Mouse (Mus musculus) gastrocnemius, postnatal 4 days (tissue): Measurements from ENCODE around the gene Cep63. TPM values are rescaled to one million over a fixed set of nuclear protein-coding genes. Genes with fewer than 3 reads are reported as not detected.

ENCODE experiments used
- DNase-seq, 2 experiments: peaks; one replicate each; pipeline ENCODE4 v3.0.0; 2021 to 2022; ENCODE audit warnings: low spot score in 2 of 2, mixed read lengths in 2 of 2
- long read RNA-seq, 2 experiments: library from polyadenylated mRNA; stranded (forward); transcript quantifications; one replicate each; pipeline ENCODE4 v2.0.0; 2021
- total RNA-seq, 2 experiments: library from RNA; stranded (reverse); gene quantifications; 2 replicates each; pipeline ENCODE4 v1.2.3; 2021

Gene Cep63
- 10 to 100 TPM; 41.1 to 43.7 TPM for total RNA-seq
- long read RNA-seq, experiment 1, full-length matches to known transcripts = 24 of 45 reads
- long read RNA-seq, experiment 1, partial matches to known transcripts = 4 of 45 reads
- long read RNA-seq, experiment 1, other reads (novel, unspliced or antisense) = 17 of 45 reads
- long read RNA-seq, experiment 2, full-length matches to known transcripts = 24 of 56 reads
- long read RNA-seq, experiment 2, partial matches to known transcripts = 6 of 56 reads
- long read RNA-seq, experiment 2, other reads (novel, unspliced or antisense) = 26 of 56 reads

DNA sequence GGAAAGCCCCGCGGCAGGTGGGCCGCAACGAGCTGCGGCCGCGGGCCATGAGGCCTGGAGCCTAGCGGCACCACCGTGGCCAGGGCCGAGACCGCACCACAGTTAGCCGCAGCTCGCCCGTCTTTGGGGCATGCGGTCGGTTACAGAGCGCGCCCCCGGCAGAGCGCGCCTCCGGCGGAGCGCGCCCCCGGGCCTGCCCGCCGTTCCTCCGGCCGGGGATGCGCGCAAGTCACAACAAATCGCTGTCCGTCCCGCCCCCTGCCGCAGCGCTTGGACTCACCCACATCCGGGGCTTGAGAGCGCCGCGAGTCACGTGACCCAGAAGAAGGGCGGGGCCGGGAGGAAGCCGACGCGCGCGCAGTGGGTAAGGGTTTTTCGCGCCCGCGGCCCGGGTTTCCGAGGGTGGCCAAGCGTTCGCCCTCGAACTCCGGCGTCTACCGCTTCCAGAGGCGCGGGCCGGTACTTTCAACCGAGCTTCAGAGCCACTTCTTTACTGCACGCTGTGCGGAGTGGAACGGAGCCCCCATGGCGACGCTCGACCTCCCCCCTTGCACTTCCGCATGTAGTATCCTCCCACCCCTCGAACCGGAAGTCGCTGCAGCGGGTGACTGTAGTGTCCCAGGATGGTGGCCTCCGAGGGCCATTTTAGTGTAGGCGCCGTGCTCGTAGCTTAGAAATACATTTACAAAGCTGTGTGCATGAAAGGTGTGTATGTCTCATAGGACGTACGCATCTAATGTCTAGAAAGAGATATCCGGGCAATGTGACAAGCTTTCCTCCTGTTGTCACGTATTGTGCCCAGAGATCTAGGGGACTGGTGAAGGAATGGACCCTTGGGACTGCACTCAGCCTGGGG, at the start of gene Cep63, which contains the start of gene Anapc13:
Gene Cep63 (minus strand): TSS at position 552 of the 856 bp plus-strand sequence.
Gene Anapc13 (plus strand): TSS at position 314 of the 856 bp plus-strand sequence.
- peak; percentile 98 to 99 for DNase-seq

DNA sequence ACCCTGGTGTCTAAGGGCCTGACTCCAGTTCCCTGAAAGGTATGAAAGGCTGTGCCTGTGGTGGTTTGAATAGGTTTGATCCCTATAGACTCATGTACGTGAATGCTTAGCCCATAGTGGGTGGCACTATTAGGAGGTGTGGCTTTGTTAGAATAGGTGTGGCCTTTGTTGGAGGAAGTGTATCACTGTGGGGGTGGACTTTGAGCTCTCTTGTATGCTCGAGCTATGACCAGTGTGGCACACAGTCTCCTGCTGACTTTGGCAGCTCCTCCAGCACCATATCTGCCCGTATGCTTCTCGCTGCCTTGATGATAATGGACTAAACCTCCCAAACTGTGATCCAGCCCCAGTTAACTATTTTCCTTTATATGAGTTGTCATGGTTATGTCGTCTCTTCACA, 49.6 kb upstream of the Cep63 start:
- DNase-seq = no peak

GRCm38 (mm10) chr9:102673381-102673780, 47.0 kb upstream of the Cep63 start:
- no peak for DNase-seq

DNA sequence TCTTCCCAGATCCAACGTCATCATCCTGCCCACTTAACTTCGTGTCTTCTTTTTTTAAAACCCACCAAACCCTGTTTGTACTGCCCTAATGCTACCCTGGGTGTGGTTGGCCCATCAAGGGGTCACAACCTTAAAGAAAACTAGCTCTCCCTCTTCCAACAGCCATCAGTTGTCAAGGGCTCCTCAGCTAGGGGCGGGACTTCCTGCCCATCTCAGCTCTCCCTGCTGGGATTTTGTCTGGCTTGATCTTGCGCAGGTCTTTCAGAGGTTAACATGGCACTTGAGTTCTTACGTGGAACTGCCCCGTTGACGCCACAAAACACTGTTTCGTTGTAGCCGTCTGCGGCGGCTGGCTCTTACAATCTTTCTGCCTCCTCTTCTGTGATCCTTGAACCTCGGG, 42.6 kb upstream of the Cep63 start:
- DNase-seq = no peak

- no peak for DNase-seq
These were observed 41.8 kb upstream of the Cep63 start for GRCm38 (mm10) chr9:102668115-102668514.

DNA sequence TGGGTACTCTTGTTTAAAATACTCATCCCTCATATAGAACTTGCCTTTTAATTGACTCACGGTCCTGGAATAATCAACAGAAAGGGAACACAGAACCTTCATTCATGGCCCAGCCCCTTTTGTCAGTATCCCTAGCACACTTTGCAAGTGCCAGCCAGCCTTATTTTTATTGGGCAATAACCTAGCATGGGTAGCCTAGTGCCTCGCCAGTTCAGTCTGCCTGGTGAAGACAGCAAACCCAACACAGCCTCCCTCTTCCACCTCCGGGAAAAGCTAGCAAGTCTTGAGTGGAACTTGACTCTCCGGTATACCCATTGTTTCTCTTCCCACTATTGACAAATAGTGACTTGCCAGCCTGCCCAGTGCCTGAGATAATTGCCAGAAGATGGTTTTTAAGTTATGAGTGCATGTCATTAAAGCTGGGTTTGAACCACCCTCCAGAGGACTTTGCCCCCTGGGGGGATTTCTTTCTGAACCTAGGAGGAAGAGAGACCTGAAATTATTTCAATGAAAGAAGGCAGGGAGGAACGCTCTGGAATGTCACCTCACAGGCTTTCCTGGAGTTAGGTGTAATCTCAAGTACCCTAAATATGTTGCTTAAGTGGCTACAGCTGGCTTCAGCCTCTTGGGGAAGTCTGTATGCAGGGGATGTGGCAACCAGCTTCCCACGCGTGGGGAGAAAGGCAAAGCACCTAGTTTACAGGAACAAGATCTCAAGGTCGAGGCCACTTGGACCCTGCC, 30.2 kb upstream of the Cep63 start:
- DNase-seq = no peak

DNA sequence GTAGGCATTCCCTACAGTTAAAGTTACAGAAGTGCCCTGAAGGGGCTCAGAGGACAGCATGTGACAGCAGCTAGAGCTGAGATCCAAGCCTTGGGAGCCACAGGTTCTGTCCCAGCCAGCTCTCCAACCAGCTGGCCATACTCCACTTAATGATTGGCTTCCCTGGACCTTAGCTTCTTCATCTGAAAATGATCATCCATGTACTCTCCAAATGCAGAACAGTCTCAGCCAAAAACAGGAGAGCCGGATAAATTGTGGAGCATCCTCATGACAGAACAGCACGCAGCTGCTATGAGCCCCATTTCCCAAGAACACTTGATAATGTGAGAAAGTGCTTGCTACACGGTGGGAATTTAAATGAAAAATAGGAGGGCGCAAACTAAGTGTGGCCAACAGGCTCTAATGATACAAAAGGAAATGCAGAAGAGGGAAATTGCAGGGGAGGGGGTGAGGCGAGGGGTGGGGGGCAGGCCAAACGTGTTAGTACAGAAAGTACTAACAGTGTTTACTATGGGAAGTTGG, 24.9 kb upstream of the Cep63 start:
- no peak for DNase-seq

- peak in 1 of 2 experiments; percentile 48 for DNase-seq
These were observed 24.3 kb upstream of the Cep63 start for GRCm38 (mm10) chr9:102650637-102651036.

- no peak for DNase-seq
These were observed 23.7 kb upstream of the Cep63 start for GRCm38 (mm10) chr9:102649917-102650527.

DNA sequence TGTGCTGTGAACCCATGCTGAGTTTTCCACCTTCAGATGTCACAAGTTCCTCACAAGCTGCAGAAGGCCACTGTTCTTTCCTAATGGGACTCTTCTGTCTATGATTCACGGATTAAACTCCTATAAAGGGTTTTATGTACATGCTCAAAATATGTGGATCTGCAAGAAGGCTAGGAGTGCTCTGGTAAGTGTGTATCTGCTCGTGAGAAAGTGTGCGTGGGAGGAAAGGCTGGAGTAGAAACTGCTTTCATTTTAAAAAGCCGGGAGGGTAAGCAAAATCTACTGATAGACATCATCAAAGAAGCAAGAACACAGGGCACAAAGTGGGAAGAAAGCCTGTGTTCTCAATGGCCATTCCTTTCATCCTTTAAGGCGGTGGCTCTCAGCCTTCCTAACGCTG, 20.7 kb upstream of the Cep63 start:
- no peak for DNase-seq

DNA sequence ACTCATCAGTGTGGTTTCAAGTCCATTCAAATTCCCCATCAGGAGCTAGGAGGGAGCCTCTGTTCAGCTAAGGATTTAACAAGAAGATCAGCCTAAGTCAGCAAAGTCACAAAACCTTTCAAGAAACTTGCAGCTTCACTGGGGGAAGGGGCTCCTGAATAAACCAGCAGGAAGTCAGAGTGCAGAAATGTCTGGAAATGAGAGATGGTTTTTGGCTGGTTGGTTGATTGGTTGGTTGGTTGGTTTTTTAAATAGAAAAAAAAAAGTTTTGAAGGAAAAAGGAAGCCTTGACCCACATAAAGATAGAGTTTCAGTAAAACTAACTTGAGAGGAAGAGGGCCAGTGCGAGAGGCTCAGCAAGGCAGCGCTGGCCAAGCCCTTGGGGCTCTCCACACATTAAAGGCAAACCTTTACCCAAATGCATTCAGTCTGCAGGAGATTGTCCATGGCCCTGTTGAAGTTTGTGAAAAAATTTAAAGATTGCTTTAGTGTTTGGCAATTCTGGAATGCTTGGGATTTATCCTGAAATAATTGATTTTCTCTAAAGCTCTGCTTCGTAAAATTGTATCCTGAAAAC, 18.9 kb upstream of the Cep63 start:
- DNase-seq = no peak

GRCm38 (mm10) chr9:102643486-102644101, 17.3 kb upstream of the Cep63 start:
- peak; percentile 69 to 85 for DNase-seq

GRCm38 (mm10) chr9:102643071-102643485, 16.7 kb upstream of the Cep63 start:
- peak in 1 of 2 experiments; percentile 62 for DNase-seq

GRCm38 (mm10) chr9:102641531-102641930, 15.2 kb upstream of the Cep63 start:
- DNase-seq = peak in 1 of 2 experiments; percentile 52

GRCm38 (mm10) chr9:102639510-102639909, 13.2 kb upstream of the Cep63 start:
- DNase-seq = no peak

- no peak for DNase-seq
These were observed 12.6 kb upstream of the Cep63 start for GRCm38 (mm10) chr9:102638963-102639362.

GRCm38 (mm10) chr9:102637115-102637514, 10.8 kb upstream of the Cep63 start:
- DNase-seq = no peak

- peak in 1 of 2 experiments; percentile 63 for DNase-seq
These were observed 10.2 kb upstream of the Cep63 start for GRCm38 (mm10) chr9:102636553-102636952.

GRCm38 (mm10) chr9:102634453-102634852, 8.1 kb upstream of the Cep63 start:
- DNase-seq = no peak
